Mouse (Mus musculus) embryonic facial prominence, embryonic 10.5 days (tissue): ENCODE data around the gene Gng2. TPM values are rescaled to one million over a fixed set of nuclear protein-coding genes. Genes with fewer than 3 reads are reported as not detected.

ENCODE experiments used
- DNase-seq: peaks from one replicate; pipeline ENCODE4 v3.0.0-alpha.2; 2017; ENCODE audit warnings: low spot score
- H3K27ac ChIP-seq: fragments of 300-500 bp; sonication (generic); replicated peaks from 2 replicates; pipeline ENCODE4 v1.5.1; 2016; ENCODE audit warnings: mild to moderate bottlenecking
- H3K27me3 ChIP-seq: fragments of 300-500 bp; sonication (generic); replicated peaks from 2 replicates; pipeline ENCODE4 v1.6.1; 2016; ENCODE audit warnings: low read depth, mild to moderate bottlenecking; ENCODE audit not compliant: poor library complexity, severe bottlenecking
- H3K36me3 ChIP-seq: fragments of 300-500 bp; sonication (generic); replicated peaks from 2 replicates; pipeline ENCODE4 v1.6.1; 2016; ENCODE audit warnings: mild to moderate bottlenecking, moderate library complexity
- H3K4me1 ChIP-seq: fragments of 300-500 bp; sonication (generic); 2 replicates; pipeline ENCODE4 v1.6.1; 2016
- H3K4me3 ChIP-seq: fragments of 300-500 bp; sonication (generic); 2 replicates; pipeline ENCODE4 v1.5.1; 2016; ENCODE audit warnings: mild to moderate bottlenecking, moderate library complexity
- H3K9me3 ChIP-seq: fragments of 300-500 bp; sonication (generic); 2 replicates; pipeline ENCODE4 v1.6.1; 2016; ENCODE audit warnings: mild to moderate bottlenecking
- WGBS: fragments of 180-500 bp; shearing (Covaris S2); methylation state at CpG from one replicate; pipeline ENCODE4 v1.1.7; 2016; 5-methylcytosine and 5-hydroxymethylcytosine counted together
- polyA plus RNA-seq: library from polyadenylated mRNA; unstranded; fragments of >200 nt; fragmentation: Nextera tagmentation; extraction: Ambion mirVana; gene quantifications from 2 replicates; pipeline ENCODE4 v1.2.1, GENCODE M21; 2016

The Gng2 gene
- polyA plus RNA-seq, 1 experiment from 2014 or later: 82.8 TPM

DNA sequence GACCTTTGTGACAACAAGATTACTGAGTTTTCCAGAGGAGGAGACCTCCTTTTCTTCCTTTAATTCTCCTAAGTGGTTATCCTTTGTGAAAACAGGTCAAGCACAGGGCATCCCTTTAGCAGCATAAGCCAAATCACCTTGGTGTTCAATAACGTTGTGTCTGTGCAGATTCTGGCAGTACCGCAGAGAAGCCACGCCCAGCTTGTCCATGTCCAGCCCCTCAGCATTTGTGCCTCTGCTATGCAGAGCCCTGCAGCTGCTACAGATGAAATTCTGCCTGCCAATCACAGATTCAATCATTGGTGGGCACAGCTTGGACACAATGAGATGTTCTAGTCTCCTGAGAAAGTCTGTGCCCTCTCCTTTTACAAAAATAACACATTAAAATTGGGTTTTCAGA lies 14.4 kb upstream of the Gng2 start:
- H3K4me1 ChIP-seq: peaks cover 28% of the 10 kb centered on the region
- no peaks in the 10 kb centered on the region for H3K9me3 ChIP-seq
- 0 out of 2 replicates have a peak overlapping the region, but pooled peaks have one; percentile 30 for H3K27ac ChIP-seq
- WGBS: 39% methylated on average over 3 of the region's 3 CpGs
- H3K27me3 ChIP-seq: no peaks in the 10 kb centered on the region
- H3K36me3 ChIP-seq: no peaks in the 10 kb centered on the region
- no peak overlapping the region for H3K4me3 ChIP-seq
- peak; percentile 39 for DNase-seq

DNA sequence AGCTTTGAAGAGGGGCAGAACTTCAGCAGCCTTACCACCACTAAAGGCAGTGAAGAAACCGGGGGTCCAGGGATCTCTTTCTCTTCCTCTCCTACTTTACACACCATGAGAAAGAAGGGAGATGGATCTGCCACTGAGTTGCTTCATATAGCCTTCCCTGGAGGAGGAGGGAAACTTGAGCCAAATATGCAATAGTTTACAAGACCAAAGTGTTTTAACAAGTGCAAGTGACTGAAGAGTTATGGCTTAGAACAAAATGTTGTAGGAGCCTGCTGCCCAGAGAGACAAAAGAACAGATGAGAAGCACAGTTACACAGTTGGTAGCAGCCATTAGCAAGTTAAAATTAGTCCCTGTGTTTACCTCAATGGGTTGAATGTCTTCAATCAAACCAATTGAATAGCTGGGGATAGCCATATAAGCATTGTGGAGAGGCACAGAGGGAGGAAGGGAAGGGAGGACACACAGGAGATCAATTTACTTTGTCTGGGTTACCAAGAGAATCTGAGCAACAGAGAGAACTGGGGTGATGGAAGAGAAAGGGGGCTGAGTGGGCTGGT lies 13.1 kb upstream of the Gng2 start:
- peak overlapping the region; percentile 32 for H3K27ac ChIP-seq

DNA sequence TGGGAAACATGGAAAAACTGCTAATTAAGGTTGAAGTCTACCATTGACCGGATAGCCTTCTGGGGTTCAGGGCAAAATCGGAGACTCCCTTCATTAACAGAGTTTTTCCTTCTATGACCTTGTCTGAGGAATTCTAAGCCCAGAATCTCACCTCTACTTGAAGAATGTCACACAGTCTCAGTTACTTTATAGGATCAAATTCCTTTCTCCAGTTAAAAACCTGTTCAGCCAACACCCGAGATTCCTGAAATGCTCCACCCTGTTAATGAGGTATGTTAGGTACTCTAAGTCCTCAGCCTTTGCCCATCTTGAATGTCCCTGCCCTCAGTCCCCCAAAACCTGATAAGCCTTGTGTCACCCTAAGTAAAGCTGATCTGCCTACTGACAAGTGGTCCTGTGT lies 11.0 kb upstream of the Gng2 start:
- Histone ChIP-seq H3K27ac (peak overlapping the region; percentile 96), H3K4me1 (peaks cover 60% of the 10 kb centered on the region)
- WGBS: 79% methylated on average over 3 of the region's 3 CpGs

More for the DNA sequence above, 13.1 kb upstream of the Gng2 start:
- no peak for DNase-seq
- no peaks in the 10 kb centered on the region for H3K36me3 ChIP-seq
- H3K4me1 ChIP-seq: peaks cover 42% of the 10 kb centered on the region
- H3K27me3 ChIP-seq: no peaks in the 10 kb centered on the region
- no peaks in the 10 kb centered on the region for H3K9me3 ChIP-seq
- WGBS: 74% methylated on average over 1 of the region's 1 CpGs
- no peak overlapping the region for H3K4me3 ChIP-seq

DNA sequence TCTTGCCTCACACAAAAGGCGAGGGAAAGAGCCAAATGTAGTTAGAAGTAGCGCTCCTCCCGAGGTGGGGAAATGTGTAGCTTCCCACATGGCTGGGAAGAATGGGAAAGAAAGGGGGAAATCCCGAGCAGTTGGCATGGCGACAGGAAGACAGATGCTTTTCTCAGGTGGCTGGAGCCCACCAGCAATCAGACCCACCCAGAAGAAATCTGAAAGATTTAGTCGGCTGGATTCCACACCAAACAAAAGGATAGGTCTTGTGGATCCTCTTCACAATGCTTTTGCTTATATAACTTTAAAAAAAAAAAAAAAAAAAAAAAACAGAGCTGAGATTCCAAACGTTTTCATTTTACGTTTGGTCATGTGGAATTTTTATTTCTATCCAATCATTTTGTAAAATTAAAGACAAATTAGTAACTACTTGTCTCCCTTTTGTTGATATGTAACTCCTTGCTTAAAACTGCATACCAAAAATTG lies 10.0 kb upstream of the Gng2 start:
- no peaks in the 10 kb centered on the region for H3K36me3 ChIP-seq
- H3K4me1 ChIP-seq: peaks cover 60% of the 10 kb centered on the region
- no peak for DNase-seq
- 12% methylated on average over 8 of the region's 8 CpGs for WGBS
- H3K27ac ChIP-seq: peak overlapping the region; percentile 96
- H3K4me3 ChIP-seq: peak overlapping the region; percentile 52
- H3K27me3 ChIP-seq: no peaks in the 10 kb centered on the region
- no peaks in the 10 kb centered on the region for H3K9me3 ChIP-seq

More for the DNA sequence above, 11.0 kb upstream of the Gng2 start:
- Histone ChIP-seq H3K36me3 (no peaks in the 10 kb centered on the region), H3K4me3 (no peak overlapping the region), H3K27me3 (no peaks in the 10 kb centered on the region), H3K9me3 (no peaks in the 10 kb centered on the region)
- no peak for DNase-seq

DNA sequence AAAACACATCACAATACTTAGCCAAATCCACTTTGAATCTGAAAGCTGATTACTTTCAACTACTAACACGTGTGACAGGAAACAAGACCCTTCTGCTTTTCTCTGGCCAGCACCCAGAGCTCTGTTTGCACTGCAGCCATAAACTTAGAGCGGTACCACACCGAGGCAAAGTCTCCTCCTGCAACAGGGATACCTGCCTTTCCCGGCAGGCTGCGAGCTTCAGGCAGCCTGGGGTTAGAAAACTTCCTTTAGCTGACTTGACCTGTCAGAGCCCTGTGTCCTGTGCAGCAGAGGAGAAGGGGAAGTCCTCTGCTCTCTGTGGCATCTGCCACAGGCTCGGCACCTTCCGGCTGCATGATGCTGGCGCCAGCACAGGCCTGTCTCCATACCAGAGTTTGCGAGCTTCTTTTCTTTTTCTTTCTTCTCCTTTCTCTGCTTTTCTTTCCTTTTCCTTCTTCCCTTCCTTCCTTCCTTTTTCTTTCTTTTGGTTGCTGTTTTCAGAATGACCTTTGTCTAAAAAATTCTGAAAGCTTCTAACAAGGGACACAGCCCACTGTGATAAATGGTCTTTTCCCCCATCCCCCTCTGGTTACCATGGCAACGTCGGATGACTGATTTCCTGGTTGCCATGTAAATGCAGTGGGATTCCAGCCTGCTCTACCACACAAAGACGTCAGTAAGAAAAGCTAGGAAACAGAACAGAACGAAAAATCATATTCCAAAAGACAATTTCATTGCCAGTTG lies 9.4 kb upstream of the Gng2 start:
- peak; percentile 92 for DNase-seq
- Histone ChIP-seq H3K4me1 (peaks cover 54% of the 10 kb centered on the region), H3K27me3 (no peaks in the 10 kb centered on the region), H3K27ac (peak overlapping the region; percentile 96), H3K36me3 (no peaks in the 10 kb centered on the region), H3K9me3 (no peaks in the 10 kb centered on the region), H3K4me3 (peak overlapping the region; percentile 52)
- 3% methylated on average over 13 of the region's 13 CpGs for WGBS

DNA sequence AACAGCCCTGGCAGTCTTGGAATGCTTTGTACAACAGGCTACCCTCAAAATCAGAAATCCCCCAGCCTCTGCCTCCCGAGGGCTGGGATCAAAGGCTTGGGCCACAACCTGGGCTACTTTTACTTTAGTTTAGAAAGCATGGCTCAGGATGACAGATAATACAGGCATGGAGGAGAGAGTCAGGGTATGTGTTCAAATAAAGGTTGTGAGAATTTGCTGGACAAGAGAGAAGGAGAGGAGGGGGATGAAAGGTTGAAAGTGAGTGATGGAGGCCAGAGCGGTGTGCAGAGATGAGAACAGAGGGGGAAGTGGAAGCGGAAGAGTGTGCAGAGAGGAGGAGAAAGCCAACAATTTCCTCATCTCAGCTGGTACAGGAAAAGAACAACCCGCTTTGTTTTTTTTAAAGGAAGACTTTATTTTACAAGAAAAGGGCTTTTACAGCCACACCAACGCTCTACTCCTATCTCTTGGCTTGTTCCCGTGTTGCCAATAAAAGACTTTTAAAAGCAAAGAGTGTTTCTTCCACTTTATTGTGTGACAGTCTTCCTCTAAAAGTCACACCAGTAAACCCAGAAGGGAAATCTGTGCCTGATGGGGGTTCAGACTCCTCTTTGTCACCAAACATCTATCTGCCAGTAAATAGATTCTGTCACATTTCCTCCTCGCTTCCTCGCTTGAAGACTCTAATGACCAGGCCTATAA lies 8.6 kb upstream of the Gng2 start:
- WGBS: 46% methylated on average over 8 of the region's 8 CpGs

DNA sequence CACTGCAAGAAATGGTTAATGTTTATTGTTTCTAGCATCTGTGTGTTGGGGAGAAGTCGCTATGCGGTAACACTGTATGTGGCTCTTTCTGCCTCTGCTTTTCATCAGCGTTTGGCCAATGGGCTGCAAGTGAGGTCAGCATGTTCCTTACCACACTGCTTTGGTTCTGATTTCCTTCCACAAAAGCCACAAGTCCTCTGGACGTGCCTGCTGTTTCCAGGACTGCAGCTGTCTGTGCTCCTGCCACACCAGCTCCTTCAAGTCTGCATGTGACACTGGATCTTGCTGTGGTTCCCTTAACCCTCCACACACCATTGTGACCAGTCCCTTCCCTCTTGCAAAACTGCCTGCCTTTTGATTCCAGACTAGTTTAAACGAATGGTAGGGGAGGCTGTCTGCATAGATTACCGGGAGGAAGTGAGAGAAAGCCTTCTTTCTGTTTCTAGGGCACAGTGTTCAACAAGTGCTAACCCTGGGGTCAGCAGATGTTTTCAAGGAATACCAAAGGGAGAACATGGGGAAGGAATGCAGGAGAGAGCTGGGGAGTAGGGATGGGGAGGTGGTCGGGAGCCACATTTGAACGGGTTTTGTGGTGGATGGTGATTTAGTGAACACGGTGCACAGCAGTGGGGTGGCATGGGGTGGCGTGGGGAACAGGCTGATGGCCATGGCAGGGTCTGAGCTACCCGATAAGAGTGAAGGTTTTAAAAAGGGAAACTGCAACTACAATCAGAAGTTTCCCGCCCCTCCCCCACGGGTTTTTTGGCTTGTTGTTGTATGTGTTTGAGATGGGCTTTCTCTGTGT lies 7.9 kb upstream of the Gng2 start:
- peak overlapping the region; percentile 96 for H3K27ac ChIP-seq
- DNase-seq: peak; percentile 74
- H3K4me3 ChIP-seq: peak overlapping the region; percentile 52
- H3K36me3 ChIP-seq: no peaks in the 10 kb centered on the region
- no peaks in the 10 kb centered on the region for H3K27me3 ChIP-seq
- no peaks in the 10 kb centered on the region for H3K9me3 ChIP-seq
- peaks cover 46% of the 10 kb centered on the region for H3K4me1 ChIP-seq
- WGBS: 7% methylated on average over 13 of the region's 13 CpGs

More for the DNA sequence above, 8.6 kb upstream of the Gng2 start:
- peak overlapping the region; percentile 52 for H3K4me3 ChIP-seq
- no peaks in the 10 kb centered on the region for H3K36me3 ChIP-seq
- peak overlapping the region; percentile 96 for H3K27ac ChIP-seq
- peaks cover 47% of the 10 kb centered on the region for H3K4me1 ChIP-seq
- DNase-seq: no peak
- H3K9me3 ChIP-seq: no peaks in the 10 kb centered on the region
- no peaks in the 10 kb centered on the region for H3K27me3 ChIP-seq

DNA sequence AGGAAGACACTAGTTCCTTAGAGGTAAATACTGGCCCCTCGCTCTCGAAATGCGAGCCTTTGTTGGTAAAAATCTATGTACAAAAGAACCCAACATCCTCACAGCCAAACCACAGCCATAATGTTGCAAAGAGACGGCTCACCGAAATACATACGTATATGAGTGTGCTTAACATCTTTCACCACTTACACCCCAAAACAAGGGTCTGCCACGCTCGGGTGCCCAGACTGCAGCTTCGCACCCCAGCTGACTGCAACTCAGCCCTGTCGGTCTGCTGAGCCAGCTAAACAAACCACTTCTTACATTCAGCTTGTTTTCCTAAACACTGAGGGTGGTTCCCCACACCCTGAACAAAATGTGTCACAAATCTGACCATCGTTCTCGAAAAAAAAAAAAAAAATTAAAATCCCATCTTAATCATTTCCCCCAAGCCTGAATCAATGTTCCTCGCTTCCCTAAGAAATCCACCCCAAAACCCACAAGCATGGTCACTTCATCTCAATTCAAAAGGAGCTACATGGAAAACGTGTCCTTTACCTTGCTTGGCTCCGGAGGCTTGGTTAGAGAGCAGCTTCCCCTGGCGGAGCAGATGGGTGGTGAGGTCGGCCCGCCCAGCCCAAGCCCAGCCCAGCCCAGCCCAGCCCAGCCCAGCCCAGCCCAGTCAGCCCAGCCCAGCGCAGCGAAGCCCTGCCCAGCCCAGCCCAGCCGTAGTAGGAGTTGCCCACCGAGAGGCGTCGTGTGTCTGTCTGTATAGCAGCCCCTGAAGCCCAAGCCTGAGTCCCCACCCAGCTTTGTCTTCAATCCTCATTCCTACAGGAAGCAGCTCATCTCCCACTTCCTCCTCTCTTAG lies 781 bp downstream of the Gng2 start:
- H3K9me3 ChIP-seq: no peaks in the 10 kb centered on the region
- H3K27ac ChIP-seq: peak overlapping the region; percentile 90
- H3K4me3 ChIP-seq: peak overlapping the region; percentile 66
- WGBS: 2% methylated on average over 24 of the region's 24 CpGs
- no peaks in the 10 kb centered on the region for H3K27me3 ChIP-seq
- peaks cover 44% of the 10 kb centered on the region for H3K4me1 ChIP-seq
- 0 out of 2 replicates have a peak, but pooled peaks cover 4% of the 10 kb centered on the region for H3K36me3 ChIP-seq
- DNase-seq: peak; percentile 93

DNA sequence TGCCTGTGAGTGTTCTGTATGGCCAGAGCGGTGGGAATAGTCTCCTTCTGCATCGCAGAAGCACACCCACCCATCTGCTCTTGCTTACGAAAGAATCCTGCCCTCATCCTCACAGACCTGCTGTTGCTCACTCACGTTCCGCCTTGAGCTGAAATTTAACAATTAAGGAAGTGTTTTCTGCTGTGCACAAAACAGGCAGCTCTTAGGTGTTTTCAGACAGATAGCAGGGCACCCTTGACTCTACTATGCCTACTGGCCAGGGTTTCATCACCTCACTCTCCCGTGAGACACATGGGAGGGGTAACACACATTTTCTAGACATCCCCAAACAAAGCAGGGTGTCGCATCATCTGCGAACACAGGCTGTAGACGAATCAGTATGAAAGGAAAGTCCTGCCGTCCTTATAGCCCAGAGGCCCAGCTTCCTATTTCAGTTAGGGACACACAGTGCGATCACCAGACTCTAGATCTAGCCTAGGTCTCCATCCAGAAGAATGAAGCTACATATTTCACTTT lies 2.4 kb downstream of the Gng2 start:
- no peaks in the 10 kb centered on the region for H3K27me3 ChIP-seq
- peaks cover 54% of the 10 kb centered on the region for H3K4me1 ChIP-seq
- H3K36me3 ChIP-seq: 0 out of 2 replicates have a peak, but pooled peaks cover 4% of the 10 kb centered on the region
- peak; percentile 36 for DNase-seq
- H3K9me3 ChIP-seq: no peaks in the 10 kb centered on the region
- WGBS: 25% methylated on average over 11 of the region's 11 CpGs
- peak overlapping the region; percentile 78 for H3K27ac ChIP-seq
- H3K4me3 ChIP-seq: peak overlapping the region; percentile 66

DNA sequence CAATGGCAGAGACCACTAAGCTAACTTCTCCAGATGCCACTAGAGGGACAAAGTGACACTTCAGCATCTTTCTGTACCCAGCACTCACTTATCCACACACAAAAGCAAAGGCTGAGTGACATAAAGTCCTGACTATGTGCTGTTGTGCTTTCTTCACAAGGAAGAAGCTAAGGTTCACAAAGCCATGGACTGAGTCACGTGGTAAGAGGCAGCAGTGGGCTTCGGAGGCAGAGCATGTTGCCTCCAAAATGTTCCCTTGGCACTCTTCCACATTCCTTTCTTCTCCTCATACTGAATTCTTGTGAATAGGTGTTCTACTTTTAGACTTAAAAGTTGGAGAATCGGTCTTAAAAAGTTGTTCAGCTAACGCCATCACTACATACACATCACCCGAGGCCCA lies 3.0 kb downstream of the Gng2 start:
- H3K9me3 ChIP-seq: no peaks in the 10 kb centered on the region
- H3K4me3 ChIP-seq: peak overlapping the region; percentile 66
- no peak for DNase-seq
- H3K36me3 ChIP-seq: 0 out of 2 replicates have a peak, but pooled peaks cover 4% of the 10 kb centered on the region
- WGBS: 86% methylated on average over 5 of the region's 5 CpGs
- H3K27ac ChIP-seq: no peak overlapping the region; the same call in 1 of the 2 replicates
- H3K4me1 ChIP-seq: peaks cover 57% of the 10 kb centered on the region
- no peaks in the 10 kb centered on the region for H3K27me3 ChIP-seq

DNA sequence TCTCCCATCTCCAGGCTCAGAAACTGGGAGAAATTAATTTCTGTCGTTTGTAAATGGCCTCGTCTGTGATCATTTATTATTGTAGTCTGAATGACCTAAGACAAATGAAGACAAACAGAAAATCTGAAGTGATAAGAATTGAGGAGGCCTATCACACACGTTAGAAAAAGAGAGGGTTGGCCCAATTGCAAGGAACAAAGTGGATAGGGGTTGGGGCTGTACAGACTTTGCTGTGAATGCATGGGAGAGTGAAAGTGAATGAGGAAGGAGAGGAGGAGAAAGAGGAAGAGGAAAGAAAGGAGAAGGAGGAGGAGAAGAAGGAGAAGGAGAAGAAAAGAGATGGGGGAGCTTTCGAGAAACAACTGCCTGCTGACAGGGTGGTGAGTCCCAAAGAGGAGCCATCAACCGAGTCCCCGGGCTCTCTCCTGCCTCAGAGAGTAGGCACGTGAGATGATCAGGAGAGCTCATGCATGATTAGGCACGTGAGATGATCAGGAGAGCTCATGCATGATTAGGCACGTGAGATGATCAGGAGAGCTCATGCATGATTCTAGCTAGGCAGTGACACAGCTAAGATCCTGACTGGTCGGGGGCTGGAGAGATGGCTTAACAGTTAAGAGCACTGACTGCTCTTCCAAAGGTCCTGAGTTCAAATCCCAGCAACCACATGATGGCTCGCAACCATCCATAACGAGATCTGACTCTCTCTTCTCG lies 5.0 kb downstream of the Gng2 start:
- H3K4me1 ChIP-seq: peaks cover 65% of the 10 kb centered on the region

More for the DNA sequence above, 5.0 kb downstream of the Gng2 start:
- H3K4me3 ChIP-seq: no peak overlapping the region
- WGBS: 86% methylated on average over 13 of the region's 13 CpGs
- no peak overlapping the region for H3K27ac ChIP-seq
- 0 out of 2 replicates have a peak, but pooled peaks cover 9% of the 10 kb centered on the region for H3K36me3 ChIP-seq
- H3K27me3 ChIP-seq: no peaks in the 10 kb centered on the region
- H3K9me3 ChIP-seq: no peaks in the 10 kb centered on the region
- no peak for DNase-seq
